Mouse (Mus musculus) forelimb bud, embryonic 11.5 days (tissue): ENCODE data around the gene Adamtsl2.

Experiments used
- DNase-seq: peaks from one replicate; pipeline ENCODE4 v3.0.0-alpha.2; 2012; ENCODE audit warnings: low read depth, low spot score

Gene Adamtsl2

DNA sequence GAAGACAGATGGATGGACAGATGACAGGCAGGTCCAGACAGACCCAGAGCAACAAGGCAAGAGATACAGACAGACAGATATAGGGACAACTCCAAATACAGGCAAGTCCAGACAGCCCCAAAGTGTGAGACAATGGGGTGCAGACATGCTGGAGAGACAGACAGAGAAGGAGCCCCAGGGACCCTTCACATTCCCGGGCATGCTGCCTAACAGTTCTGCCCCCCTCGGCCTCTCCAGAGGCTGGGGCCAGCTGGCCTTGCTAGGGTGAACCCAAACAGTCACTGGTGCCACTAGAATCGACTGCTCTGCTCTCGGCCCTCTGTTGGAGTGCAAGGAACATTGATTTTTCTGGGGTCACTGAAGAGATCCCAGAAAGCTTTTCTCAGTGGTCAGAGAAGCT is 39.3 kb downstream of the Adamtsl2 start:
- DNase-seq: no peak

- DNase-seq: no peak
These were observed 40.6 kb downstream of the Adamtsl2 start for GRCm38 (mm10) chr2:27119766-27120165.

DNA sequence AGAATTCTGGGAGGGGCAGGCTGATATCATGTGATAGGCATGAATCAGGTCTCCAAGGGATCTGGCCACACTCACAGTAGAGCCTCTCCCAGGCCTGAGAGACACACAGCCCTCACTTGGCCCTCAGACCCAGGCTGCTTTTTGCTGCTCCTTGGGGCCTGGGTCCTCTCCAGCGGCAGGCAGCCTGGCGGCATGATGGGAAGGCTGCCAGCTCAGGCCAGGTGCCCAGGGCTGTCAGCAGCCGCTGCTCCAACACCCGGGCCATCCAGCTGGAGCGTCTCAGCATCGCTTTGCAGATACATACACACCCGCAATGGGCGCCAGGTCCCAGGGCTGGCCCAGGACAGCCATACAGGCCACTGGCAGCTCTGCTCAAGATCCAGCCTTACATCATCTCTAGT is 41.1 kb downstream of the Adamtsl2 start:
- no peak for DNase-seq

GRCm38 (mm10) chr2:27121626-27122355 is 42.6 kb downstream of the Adamtsl2 start:
- peak; percentile 91 for DNase-seq

DNA sequence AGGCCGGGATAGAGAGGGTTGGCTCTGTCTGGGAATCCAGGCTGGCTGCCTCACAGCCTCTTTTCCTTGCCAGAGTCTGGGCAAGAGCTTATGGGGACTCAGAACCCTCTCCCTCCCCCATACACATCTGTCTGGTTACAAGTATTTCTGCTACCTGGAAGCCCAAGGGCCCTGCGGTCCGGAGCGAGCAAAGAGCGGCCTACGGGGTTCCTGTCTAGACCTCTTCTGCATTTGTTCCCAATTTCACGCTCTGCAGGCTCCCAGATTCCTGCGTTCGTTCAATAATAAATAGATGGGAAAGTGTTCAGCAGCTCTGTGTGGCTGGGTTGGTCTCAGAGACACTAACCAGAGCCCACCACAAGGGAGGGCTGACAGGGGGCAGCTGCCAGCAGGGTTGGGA is 43.4 kb downstream of the Adamtsl2 start:
- DNase-seq: peak; percentile 57

DNA sequence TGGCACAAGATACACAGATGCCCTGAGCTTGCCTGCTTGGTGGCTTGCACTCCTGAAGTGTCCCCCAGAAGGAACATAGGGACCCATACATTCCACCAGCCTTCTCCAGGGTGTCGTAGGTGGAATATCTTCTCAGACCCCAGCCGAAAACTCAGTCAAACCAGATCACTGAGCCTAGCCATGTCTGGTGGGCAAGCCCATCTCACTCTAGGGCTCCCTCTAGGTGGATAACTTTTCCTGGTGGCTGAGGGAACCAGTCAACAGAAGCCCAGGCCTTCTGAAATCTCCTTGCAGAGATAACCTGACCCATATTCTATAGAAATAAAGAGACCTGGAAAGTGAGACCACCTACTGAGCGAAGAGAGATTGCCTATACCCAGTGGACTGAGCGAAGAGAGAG is 43.9 kb downstream of the Adamtsl2 start:
- DNase-seq: no peak

DNA sequence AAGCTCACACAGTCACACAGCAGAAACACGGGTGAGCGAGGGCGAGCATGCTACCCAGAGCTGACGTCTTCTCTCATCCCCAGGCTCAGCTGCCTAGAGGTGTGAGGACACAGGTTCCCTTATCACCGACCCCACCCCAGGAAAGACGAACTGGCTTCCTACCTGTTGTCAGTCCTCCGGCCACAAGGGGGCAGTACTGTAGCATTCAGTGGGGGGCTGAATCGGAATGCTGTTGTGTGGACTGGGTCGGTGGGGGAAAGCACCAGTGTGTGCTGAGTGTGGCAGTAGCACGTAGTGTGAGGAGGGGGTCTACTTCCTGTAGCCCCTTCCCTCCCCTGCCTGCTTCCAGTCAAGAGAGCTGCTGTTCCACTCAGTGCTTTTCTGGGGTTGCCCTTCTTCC is 46.8 kb downstream of the Adamtsl2 start:
- DNase-seq: peak; percentile 48

DNA sequence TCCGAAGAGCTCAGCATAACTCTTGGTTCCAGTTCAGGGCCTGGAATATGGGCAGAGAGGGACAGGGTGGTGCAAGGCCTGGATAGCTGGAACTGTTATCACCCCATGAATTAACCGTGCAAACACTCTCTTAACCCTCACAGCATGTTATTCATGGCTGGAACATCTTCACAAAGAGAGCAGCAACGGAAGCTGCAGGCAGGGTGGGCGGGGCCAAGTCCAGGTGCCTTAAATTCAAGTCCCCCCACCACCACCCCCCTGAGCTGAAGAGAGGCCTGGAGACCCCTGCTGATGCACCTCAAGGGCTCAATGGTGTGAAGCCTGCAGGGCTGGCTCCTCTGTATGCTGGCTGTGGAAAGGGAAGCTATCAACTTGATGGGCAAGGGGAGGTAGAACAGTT is 47.3 kb downstream of the Adamtsl2 start:
- no peak for DNase-seq

- no peak for DNase-seq
These were observed 49.8 kb downstream of the Adamtsl2 start for GRCm38 (mm10) chr2:27128990-27129389.

GRCm38 (mm10) chr2:27135935-27136334 is 56.8 kb downstream of the Adamtsl2 start:
- DNase-seq: no peak

DNA sequence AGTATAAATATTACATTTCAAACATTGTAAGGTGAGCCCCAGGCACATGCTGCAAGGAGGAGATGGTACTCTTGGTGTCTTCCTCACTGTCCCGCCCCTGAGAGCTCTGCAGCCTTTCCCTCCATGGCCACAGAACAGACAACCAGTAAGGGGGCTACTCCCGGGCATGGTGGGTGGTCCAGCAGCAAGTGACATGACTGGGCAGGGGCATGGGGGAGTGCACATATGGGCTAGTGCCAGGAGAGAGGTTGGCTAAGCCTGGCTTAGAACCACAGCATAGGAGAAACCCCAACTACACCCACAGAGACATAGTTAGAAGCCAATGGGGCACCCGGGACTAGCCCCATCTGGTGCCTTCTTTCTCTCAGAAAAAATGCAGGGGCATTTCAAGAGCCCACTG is 57.2 kb downstream of the Adamtsl2 start:
- DNase-seq: no peak

DNA sequence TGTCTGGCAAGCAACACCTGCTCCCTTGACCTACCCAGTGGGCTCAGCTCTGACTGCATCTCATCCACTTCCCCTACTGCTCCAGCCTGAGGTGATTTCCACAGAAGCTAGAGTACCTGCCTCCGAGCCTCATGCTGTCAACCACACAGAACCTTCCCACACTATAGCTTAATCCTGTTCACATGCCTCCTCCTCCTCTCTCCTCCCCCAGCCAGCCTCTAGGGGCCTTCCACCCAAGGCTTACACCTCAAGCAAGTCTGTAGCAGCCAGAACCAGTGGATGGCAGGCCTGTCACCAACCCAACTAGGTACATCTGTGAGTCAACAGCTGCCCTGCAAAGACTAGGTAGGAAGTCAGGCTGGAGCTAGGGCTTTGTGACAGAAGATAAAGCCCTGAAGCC is 57.6 kb downstream of the Adamtsl2 start:
- no peak for DNase-seq

DNA sequence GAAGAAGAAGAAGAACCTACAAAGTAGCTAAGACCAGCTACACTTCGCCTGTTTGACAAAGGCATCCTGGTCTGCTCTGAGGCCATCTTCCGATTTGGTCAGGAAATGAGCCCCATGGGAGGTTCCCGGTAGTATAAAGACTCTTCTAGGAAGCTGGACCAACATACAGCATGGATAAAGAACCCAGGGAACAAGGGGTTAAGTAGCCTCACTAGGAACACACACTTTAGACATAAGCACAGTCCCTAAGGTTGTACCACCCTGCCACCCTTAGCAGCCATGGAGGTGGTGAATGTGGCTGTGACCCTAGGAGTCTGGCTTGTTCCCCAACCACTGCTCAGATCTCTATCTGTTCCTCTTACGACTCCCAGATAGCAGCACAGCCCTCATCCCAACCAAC is 59.2 kb downstream of the Adamtsl2 start:
- DNase-seq: no peak

DNA sequence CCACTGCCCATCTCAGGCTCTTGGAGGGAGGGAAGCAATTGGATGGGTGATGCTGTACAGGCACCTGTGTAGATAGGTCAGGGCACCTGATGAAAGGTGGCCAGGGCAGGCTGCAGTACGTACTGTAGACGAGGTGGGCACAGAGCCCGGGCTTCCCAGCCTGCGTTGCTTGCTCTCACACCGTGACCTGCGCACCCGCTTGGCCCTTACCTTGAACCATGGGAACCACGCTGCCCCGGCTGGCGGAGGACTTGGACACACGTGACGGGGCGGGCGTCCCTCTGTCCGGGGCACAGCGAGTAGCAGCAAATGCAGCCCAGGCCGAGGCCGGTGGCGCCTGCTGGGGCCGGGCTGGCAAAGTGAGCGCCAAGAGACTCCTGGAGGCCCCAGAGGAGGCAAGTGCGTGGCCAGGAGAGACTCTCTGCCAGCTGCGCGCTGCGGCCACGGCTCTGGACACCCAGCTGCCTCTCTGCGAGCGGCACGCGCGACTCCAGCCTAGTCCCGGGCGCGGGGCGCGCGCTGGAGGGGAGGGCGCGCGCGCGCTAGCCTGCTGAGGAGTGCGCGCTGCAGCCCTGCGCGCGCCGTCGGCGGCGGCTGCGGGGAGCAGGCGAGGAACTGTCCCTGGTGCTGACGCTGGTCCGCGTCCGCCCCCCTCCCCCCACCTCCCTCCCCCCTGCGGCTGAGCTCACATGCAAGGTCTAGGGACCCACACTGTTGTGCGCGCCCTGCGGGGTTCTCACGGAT is 62.9 kb downstream of the Adamtsl2 start, which contains the start of gene Fam163b:
Fam163b (minus strand) TSS at position 542 of the 744 bp plus-strand sequence.
- peak; percentile 85 for DNase-seq

GRCm38 (mm10) chr2:27144957-27145356 is 65.8 kb downstream of the Adamtsl2 start:
- no peak for DNase-seq

DNA sequence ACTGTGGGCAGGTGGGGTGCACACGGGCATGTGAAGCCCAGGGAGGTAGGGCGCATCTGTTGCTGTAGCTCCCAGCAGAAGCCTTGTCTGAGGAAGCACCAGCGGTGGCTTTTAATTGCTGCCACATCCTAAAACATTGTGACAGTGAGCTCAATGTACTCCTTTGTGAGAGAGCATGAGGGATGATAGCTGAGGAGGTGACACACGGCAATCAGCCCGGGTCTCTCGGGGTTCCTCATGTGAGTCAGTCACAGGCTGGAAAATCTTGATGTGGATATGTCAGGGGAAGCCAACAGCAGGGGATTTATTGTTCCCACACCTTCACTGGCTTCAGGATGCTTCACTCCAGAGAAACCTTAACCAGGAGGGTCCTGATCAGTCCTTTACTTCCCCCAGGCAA is 67.7 kb downstream of the Adamtsl2 start:
- DNase-seq: no peak

- no peak for DNase-seq
These were observed 70.3 kb downstream of the Adamtsl2 start for GRCm38 (mm10) chr2:27149457-27149856.

- DNase-seq: no peak
These were observed 75.4 kb downstream of the Adamtsl2 start for GRCm38 (mm10) chr2:27154466-27155185.

- DNase-seq: no peak
These were observed 77.4 kb downstream of the Adamtsl2 start for GRCm38 (mm10) chr2:27156596-27156995.
